Mouse (Mus musculus) layer of hippocampus, adult 9-10 months (tissue): Measurements from ENCODE around the gene Senp1.

Experiments used
- DNase-seq: peaks from one replicate; pipeline ENCODE4 v3.0.0; 2022; ENCODE audit warnings: low spot score

The Senp1 gene

DNA sequence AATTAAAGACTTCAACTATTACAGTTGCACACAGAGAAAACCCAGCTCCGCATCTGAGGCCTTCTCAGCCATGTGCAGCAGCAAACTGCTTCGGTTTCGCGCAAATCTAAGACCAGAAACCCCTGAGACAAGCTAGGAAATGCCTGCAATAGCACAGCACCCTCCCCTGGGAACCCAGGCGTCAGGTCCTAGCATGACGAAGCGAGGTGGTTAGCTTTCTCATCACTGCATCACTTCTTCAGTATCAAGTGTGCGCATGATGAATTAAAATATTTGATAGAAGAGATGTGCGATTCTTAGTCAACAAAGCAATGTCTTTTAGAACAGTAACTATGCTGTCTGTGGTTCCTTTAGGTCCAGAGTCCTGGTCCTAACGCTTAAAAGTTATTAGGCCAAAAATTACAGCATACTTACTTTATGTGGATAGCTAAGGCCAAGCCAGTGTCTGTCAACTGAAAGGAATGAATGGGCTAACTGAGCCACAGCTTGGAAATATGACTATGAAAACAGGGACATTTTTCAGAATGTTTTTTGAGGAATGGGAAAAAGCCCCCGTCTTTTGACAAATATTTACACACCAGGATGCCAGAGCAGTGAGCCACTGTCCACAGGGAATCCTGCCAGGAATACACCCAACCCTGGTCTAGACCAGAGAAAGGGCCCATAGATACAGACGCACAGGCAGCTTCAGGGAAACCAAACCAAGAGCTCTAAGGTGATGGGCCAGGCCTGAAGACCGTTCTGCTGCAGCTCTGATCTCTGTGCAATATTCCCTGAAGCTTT is 44.4 kb downstream of the Senp1 start:
- DNase-seq, result no peak

DNA sequence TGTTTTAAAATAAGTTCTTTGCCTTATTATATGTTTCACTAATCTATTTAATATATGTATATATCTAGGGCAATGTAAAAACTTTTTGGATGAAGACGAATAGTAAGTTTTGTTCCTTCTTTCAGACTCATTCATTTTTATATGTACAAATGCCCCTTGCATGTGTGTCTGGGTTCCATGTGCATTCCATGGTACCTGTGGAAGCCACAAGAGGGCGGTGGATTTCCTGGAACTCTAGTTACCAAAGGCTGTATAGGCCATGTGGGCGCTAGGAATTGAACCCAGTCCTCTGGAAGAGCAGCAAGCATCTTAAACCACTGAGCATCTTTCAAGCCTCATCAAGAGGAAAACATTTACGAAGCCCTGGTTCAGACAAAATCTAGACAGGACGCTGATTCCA is 49.2 kb downstream of the Senp1 start:
- no peak for DNase-seq

DNA sequence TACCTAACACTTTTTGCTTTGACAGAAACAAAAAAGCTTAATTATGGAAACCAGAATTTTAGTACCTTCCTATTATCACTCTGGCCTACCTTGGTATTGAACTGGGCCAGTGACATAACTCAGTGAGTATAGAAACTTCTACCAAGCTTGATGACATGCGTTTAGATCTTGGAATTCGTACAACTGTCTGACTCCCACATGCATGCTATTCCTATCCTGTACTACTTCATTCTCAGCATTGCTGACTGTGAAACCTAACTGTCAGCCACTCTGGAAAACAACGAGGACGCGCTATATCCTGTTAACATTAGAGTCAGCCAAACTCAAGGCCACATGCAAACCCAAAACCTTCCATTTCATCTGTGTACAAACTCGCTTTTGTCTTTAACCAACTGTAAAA is 49.6 kb downstream of the Senp1 start:
- DNase-seq, result no peak

DNA sequence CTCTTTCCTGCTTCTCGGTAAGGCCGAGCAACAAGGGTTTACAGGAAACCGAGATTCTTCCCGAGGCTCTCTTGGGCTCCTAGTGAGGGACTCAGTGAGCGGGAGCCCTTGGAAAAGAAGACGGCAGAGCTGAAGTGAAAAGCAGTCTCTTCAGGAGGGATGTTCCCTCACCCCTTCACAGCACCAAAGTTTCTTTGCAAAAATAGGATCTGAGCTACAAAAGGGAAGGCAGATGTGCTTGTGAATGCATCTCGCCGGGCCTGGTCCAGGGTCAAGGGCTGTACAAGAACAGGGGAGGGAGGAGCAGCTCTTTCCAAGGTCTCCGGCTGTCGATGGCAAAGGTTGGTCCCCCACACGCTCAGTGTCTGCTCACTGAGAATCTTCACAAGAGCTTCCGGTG is 51.0 kb downstream of the Senp1 start:
- DNase-seq, result no peak

DNA sequence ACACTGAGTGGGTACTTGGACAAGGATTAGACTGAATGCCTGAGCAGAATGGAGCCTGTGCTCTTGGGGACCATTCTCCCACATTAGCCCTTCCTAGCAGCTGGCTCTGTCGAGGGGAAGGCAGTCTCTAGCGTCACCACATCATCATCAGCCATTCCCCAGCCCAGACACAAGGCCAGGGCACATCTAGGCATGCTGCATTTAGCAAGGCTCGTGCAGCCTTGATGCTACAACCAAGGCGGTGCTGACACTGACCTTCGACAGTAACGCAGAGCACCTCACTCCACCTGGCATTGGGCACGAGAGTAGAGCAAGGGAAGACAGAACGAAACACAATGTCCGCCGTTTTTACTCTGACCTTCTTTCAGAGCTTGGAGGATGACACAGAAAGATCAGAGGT is 53.9 kb downstream of the Senp1 start:
- DNase-seq, result no peak

DNA sequence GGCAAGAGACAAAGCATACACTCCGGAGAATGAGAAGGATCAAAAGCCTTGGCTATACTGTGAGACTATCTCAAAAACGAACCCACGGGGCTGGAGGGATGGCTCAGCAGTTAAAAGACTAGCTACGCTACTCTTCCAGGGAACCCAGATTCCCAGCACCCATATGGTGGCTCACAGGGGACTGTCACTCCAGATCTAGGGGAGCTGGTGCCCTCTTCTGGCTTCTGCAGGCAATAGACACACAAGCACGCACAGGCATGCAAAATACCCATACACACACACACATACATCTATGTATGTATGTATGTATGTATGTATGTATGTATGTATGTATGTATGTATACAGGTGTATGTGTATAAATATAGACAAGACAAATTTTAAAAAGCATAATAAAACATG is 57.0 kb downstream of the Senp1 start:
- DNase-seq, result no peak

DNA sequence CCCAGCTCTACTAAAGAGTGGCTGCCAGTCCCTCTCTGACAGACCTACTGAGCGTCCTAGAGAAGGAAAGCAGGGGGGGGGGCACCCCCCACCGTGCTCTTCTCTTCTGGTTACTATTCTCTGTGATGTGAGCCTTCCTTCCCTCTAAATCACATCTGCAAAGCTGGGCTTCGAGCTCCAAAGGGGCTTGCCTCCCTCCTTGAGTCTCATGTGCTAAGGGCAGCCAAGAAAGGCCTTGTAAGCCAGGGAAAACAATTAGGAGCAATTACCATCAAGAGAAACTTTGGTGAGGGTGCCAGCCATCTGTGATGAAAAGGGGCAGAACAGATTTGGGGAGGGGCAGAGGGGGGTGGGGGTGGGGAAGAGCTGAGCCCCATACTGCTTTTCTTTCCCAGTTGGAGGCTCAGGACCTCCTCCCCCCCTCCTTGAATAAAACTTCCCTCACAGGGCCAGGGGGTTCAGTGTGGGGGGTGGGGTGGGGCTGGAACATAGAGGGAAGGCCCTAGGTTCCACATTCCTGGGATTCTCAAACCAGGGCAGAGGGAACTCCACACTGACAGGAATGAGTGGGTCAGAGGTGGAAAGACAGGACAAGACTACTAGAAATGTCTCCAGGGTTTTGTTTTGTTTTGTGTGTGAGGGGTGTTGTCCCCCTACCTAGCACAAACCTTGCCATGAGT is 58.3 kb downstream of the Senp1 start:
- no peak for DNase-seq

DNA sequence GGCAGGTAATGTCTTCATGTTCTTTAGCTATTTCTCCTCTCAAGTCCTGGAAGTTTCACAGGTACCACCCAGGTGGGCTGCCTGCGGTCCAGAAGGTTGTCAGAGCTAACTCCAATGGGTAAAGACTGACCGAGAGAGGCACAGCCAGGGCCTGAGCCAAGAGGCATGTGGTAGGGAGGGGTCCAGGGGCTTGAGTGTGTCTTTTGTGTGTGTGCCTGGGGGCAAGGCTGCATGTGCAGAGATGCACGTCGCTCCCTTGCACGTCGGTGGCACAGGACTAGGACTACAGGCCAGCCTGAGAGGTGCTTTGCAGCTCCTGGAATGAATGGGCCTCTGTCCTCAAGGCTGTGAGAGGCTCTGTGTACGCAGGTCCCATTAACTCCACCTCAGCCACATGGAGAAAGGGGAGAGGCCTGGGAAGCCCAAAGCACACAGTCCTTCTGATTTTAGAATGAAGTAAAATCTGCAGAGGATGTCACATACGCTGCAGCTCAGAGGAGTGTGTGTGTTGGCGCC is 60.3 kb downstream of the Senp1 start:
- no peak for DNase-seq

DNA sequence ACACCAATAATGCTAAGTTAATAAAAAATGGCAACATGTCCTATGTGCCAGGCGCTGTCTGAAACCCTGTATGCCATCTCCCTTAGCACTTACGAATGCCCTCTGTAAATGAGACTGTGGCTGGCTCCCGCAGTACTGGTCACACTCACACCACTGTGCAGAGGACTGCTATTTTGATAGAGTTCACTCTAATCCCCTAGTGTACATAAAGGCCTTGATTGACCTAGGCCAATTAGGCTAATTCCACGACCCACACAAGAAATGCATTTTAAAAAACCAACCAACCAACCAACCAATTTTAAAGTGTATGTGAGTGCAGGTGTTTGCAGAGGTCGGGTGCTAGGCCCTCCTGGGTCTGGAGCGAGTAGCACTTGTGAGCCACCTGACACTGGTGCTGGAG is 63.7 kb downstream of the Senp1 start:
- DNase-seq, result no peak

DNA sequence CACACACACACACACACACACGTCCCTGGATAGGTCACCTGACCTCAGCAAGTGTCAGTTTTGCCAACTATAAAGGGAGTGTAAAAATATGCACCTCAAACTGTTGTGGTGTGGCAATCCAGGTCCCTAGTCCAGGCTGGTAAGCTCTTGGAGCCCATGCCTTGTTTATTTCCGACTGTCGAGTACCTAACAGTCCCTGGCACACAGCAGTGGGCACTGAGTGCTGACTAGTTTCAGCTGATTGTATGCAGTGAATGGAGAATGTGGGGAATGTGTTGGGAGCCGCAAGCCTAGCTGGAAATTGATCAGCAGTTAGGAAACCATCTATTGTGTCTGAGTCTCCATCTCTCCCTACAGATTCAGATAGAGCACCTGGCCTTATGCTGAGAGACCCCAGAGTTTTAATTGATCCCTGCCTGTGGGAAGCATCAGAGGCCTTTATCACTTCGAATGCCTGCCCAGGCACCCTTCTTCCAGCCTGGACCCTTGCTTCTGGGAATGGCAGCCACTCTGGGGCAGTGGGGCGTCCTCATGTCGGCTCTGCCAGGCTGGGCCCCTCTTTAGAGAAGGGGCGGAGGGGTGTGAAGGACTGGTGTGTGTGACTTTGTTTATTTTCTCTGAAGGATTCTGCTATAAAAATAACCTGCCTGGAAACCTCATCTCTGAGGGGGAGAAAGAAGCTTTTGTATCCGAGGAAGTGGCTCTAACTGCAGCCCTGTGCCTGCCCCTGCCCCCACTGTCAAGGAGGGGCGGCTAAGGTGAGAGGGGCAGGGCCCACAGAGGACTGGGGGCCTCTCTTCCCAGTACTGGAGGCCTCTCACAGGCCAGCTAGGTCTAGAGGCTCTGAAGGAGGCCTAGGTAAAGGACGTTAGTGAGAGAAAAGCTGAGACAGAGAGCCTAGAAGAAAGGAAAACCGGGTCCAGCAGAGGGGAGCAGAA is 66.3 kb downstream of the Senp1 start:
- no peak for DNase-seq

DNA sequence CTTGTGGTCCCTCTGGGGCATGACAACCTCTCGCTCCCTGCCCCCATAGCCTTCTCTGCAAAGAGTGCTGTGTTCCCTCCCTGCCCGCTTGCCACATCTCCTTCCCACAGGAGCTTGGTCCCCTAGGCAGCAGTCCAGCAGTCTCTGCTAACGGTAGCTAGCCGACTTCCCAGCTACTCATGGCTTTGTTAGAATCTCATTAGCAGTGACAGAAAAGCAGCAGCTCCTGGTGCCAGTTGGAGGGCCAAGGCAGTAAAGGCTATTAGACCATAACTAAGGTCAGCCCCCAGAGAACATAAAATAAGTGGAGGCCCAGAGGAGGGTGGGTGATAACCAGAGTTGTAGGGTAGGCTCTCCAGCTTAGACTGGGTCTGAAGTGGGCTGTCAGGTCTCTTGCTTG is 67.9 kb downstream of the Senp1 start:
- no peak for DNase-seq

DNA sequence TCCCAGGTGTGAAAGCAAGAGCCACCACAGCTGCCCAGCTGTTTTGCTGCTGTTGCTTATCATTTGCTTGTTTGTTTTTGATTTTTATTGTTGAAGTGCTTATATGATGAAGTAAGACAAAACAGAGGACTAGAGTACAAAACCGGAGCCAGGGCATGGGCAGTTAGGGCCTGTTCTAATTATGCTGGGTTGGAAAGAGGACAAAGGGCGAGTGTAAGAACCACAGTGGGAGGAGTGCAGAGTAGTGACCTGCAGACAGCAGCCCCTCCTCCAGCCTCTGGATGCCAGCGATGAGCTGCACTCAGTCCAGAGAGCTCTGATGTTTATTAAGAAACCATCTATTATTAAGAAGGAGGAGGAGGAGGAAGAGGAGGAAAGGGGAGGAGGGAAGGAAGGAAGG is 70.4 kb downstream of the Senp1 start:
- DNase-seq, result no peak

DNA sequence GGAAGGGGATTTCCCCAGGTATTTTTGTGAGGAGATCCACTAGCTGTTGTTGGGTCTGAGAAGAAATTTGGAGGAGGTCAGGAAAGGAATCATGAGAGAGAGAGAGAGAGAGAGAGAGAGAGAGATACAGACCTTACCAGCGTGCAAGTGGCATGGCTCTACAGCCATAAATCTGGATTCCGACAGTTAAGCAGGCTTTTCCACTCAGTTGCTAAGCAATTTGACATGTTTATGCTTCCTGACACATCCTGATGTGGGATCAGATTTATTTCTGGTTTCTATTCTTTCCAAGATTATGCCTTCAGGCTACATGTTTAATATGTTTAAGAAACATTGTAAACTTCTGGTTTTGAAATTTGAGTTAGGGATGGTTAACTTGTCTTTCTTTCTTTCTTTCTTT is 71.7 kb downstream of the Senp1 start:
- no peak for DNase-seq

DNA sequence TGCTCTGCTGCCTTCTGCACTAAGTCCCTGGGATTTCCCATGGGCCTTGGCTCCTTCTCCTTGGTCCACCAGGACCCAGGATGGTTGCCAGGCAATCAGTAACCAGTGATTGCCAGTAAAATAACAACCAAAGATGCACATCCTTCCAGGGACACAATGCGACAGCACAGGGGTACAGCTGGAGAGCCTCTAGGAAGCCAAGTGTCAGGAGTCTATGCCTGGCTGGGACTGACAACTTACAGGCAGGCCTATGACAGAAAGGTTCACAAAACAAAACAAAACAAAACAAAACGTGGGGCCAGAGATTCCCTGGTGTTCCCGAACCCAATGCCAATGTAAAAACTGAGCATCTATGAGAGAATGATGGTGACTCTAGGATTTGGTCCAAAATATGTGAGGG is 74.5 kb downstream of the Senp1 start:
- no peak for DNase-seq

DNA sequence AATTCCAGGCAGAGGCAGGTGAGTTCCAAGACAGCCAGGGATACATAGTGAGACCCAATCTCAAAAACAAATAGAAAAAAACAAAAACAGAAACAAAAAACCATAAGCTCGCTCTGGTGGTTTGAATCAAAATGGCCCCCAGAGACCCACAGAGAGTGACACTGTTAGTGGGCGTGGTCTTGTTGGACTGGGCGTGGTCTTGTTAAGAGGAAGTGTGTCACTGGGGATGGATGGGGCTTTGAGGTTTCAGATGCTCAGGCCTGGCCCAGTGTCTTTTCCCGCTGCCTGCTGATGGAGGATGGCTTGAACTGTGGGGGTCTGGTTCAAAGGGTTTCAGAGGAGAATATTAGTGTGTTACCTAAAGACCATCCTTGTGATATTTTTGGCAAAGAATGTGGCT is 75.6 kb downstream of the Senp1 start:
- no peak for DNase-seq

DNA sequence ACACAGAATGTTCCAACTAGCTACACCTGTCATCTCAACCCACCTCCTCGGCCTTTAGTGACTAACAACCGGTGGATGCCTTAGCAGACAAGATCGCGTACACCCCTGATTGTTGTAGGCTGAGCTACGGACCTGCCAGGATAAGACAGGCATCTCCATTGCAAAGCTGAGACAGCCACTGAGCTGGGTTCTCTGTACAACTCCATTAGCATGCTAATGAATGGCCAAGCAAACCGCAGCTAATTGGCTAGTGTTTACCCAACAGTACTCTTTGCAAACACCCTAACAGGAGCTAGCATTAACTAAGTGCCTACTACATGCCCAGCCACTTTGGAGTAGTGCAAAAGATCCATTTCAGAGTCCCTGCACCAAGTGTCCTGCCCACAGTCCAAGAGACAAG is 80.7 kb downstream of the Senp1 start:
- DNase-seq, result no peak

DNA sequence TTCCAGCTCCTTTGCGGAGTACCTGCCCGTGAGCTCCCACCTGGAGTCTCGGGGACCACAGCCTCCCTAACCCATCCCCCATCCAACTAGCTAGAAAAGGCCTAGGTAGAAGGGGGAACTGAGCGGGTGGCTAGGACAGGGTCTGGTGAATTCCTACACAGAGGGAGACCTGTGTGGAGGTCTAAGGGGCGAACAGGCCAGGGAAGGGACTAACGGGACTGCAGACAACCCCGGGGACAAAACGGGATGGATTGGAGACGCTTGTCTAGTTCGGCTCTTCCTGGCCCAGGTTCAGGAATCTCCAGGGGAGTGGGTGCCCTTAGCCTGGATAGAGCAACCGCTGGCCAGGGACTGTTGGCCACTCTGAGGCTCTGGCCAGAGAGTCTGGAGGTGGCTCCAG is 88.4 kb downstream of the Senp1 start:
- DNase-seq, result no peak

DNA sequence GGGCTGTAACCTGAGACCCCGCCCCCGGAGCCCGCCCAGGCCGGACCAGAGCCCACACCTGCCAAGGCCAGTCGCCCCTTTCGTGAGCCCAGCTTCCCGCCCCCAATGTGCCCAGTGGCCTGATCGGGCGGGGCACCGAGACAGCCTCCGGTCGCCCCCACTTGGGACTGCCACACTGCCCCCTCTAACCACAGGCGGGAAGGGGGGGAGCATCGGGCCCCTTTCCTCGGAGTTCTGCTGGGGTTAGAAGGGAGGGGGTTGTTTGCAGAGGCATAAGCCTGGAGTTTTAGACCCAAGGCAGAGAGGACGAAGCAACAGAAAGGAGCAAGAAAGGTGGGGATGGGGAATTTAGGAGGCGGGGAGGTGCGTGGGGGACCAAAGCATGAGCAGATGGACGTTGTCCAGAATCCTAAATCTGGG is 88.8 kb downstream of the Senp1 start:
- DNase-seq, result no peak

DNA sequence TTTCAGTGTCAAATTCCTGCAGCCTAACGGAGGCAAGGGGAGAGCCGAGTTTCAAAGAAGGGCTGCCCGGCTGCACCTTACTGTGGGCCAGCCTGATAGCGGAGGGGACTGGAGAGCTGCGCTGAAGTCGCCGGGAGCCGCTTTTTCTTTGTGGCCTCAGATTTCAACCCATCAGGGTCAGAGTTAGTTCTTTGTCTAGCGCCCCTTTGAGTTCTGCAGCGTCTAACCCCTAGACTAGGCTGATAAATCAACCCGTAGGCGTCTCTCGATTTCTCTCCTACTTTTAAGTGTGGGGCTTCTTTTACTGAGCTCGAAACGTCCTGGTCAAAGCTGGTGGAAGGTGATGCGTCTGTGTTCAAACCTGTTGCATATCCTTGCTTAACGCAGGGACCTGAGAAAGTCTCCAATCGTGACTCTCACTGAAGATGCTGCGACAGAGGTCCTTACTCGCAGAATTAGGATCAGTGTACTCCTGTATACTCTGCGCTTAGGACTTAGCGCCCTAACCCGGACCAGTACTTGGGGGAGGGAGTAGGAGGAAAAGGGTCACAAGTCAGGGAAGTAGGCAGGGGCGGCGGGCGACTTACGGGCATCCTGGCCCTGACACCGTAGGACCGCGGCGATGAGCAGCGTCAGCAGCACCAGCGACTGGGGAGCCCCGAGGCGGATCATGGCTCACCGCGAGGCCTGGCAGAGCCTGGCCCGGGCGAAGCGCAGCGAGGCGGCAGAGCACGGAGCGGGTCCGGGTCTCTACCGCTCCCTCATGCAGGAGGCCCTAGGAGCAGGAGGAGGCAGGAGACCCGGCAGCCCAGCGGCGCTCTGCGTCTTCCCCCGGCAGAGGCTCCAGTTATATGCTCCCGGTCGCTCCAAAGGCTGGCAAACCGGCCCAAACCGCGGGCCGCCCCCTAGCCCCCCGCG is 89.5 kb downstream of the Senp1 start, which contains the start of gene Col2a1:
TSS of gene Col2a1 (minus strand) at position 874 of the 918 bp plus-strand sequence.
- no peak for DNase-seq

DNA sequence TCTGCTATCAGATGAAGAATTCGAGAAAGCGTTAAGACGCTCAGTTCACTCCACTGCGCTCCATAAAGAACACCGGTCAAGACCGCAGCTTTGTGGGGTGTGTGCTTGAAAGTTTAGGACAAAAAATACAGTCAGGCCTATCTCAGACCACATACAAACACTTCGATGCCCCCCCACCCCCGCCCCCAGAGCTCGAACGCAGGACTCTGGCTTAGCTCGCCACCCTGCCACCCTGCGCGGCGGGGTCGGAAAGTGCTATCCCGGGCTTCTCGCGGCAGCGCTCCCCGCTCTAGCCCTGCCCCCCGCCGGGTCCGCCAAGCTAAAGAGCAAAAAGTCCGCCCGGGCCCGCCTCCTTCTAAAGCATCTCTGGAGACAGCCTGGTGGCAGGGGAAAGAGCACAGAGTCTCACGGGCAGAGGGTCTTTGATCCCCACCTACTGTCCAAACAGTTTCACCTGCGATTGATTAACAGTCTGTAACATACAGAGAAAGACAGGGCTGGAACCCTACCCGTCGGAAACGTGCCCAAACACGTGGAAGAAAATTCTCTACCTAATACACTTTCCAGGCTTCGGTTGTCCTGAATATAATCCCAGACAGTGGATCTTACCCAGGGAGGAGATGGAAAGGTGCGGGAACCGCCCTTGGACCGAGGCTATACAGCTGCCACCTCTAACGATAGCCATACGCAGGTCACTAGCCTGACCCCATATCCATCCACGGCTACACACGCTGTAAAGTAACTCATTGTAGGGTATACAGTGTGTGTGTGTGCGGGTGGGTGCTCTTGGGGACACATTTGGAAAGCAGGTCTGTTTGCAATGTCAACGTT is 90.3 kb downstream of the Senp1 start:
- DNase-seq, result no peak
